Mouse (Mus musculus) neutrophil, adult 65 days (primary cell): ENCODE measurements around the gene Slc35e2. TPM values are rescaled to one million over a fixed set of nuclear protein-coding genes. Genes with fewer than 3 reads are reported as not detected.

Experiments used
- total RNA-seq: library from RNA; stranded (reverse); gene quantifications from 2 replicates; pipeline ENCODE4 v1.2.4, GENCODE M21; 2023

Slc35e2 gene
- 13.1 and 16.4 TPM in 2 replicates for total RNA-seq

GRCm38 (mm10) chr4:155601091-155601996 lies at the start of gene Slc35e2:
Gene Slc35e2 (plus strand): TSS chr4:155601416.

GRCm38 (mm10) chr4:155561661-155562442 lies 39.4 kb upstream of the Slc35e2 start, which contains the start of gene Nadk:
Gene Nadk (plus strand): TSS chr4:155562378.

GRCm38 (mm10) chr4:155624338-155625291 lies 23.4 kb downstream of the Slc35e2 start, which contains the start of gene Cdk11b:
Gene Cdk11b (plus strand): TSS chr4:155624854.

GRCm38 (mm10) chr4:155645308-155645707 lies 44.1 kb downstream of the Slc35e2 start, which contains the start of gene Gm10563:
Gene Gm10563 (minus strand): TSS chr4:155645408.

GRCm38 (mm10) chr4:155653086-155653450 lies 51.9 kb downstream of the Slc35e2 start, which contains the start of gene Mmp23:
Gene Mmp23 (minus strand): TSS chr4:155653384.

GRCm38 (mm10) chr4:155668689-155669597 lies 67.7 kb downstream of the Slc35e2 start, which contains the start of gene Mib2:
Gene Mib2 (minus strand): TSS chr4:155669198.

Other genes starting within 250 kb of the Slc35e2 start
- gene Prkcz, start 240.1 kb upstream of the Slc35e2 start, total RNA-seq: 0.75 and 1.2 TPM in 2 replicates
- gene Gabrd, start 203.3 kb upstream of the Slc35e2 start, total RNA-seq: not detected in 2 replicates
- gene Cfap74, start 192.2 kb upstream of the Slc35e2 start, total RNA-seq: 0.48 and 0.63 TPM in 2 replicates
- gene Tmem52, start 132.3 kb upstream of the Slc35e2 start, total RNA-seq: not detected in 2 replicates
- gene Gnb1, start 110.1 kb upstream of the Slc35e2 start, total RNA-seq: 221 and 270 TPM in 2 replicates
- gene Nadk, start 39.0 kb upstream of the Slc35e2 start, total RNA-seq: 364 and 368 TPM in 2 replicates
- 181 and 295 TPM in 2 replicates for gene Cdk11b, start 23.4 kb downstream of the Slc35e2 start, total RNA-seq
- gene Gm10563, start 44.0 kb downstream of the Slc35e2 start, total RNA-seq: not detected in 2 replicates
- gene Mmp23, start 52.0 kb downstream of the Slc35e2 start, total RNA-seq: 0.34 and 1.3 TPM in 2 replicates
- 30.7 and 38.4 TPM in 2 replicates for gene Mib2, start 67.8 kb downstream of the Slc35e2 start, total RNA-seq
- gene Fndc10, start 92.9 kb downstream of the Slc35e2 start, total RNA-seq: 0.22 and 0.54 TPM in 2 replicates
- gene Ssu72, start 103.4 kb downstream of the Slc35e2 start, total RNA-seq: 82.1 and 98.7 TPM in 2 replicates
- 0.23 and 0.41 TPM in 2 replicates for gene Tmem240, start 133.4 kb downstream of the Slc35e2 start, total RNA-seq
- 7.3 and 11.4 TPM in 2 replicates for gene Atad3a, start 159.7 kb downstream of the Slc35e2 start, total RNA-seq
- not detected in 2 replicates for gene Vwa1, start 173.3 kb downstream of the Slc35e2 start, total RNA-seq
- not detected in 2 replicates for gene Tmem88b, start 184.5 kb downstream of the Slc35e2 start, total RNA-seq
- gene Ankrd65, start 189.0 kb downstream of the Slc35e2 start, total RNA-seq: not detected in 2 replicates
- gene Mrpl20, start 201.5 kb downstream of the Slc35e2 start, total RNA-seq: 45.0 and 61.8 TPM in 2 replicates
- 162 and 225 TPM in 2 replicates for gene Ccnl2, start 211.1 kb downstream of the Slc35e2 start, total RNA-seq
- 98.0 and 129 TPM in 2 replicates for gene Aurkaip1, start 229.9 kb downstream of the Slc35e2 start, total RNA-seq
- 0.23 and 1.3 TPM in 2 replicates for gene Mxra8, start 238.3 kb downstream of the Slc35e2 start, total RNA-seq
- gene Dvl1, start 246.0 kb downstream of the Slc35e2 start, total RNA-seq: 49.9 and 68.5 TPM in 2 replicates